Mouse (Mus musculus) brain, embryonic 14.5 days (tissue): ENCODE measurements around the gene Shisa9. TPM values are rescaled to one million over a fixed set of nuclear protein-coding genes. Genes with fewer than 3 reads are reported as not detected.

Experiments
- DNase-seq: peaks from one replicate; pipeline ENCODE4 v3.0.0-alpha.2; 2011; ENCODE audit warnings: low read depth
- CTCF ChIP-seq: fragments of 200-500 bp; IDR thresholded peaks from 2 replicates; pipeline ENCODE4 v1.5.1; 2012; ENCODE audit warnings: inconsistent platforms, mild to moderate bottlenecking, moderate library complexity, borderline replicate concordance; ENCODE audit not compliant: insufficient read depth, insufficient read length; ENCODE audit errors: extremely low read depth
- POLR2A ChIP-seq: fragments of 200-500 bp; IDR thresholded peaks from 2 replicates; pipeline ENCODE4 v1.6.1; 2012; ENCODE audit warnings: mild to moderate bottlenecking, inconsistent platforms, borderline replicate concordance; ENCODE audit not compliant: poor library complexity, insufficient read depth, insufficient read length, severe bottlenecking; ENCODE audit errors: extremely low read depth
- polyA plus RNA-seq: library from polyadenylated mRNA; depleted of rRNA; stranded (reverse); fragments of >200 nt; gene quantifications from 2 replicates; pipeline ENCODE4 v1.2.3, GENCODE M21; 2012

Shisa9 gene
- polyA plus RNA-seq, 1 experiment = 18.3 TPM

DNA sequence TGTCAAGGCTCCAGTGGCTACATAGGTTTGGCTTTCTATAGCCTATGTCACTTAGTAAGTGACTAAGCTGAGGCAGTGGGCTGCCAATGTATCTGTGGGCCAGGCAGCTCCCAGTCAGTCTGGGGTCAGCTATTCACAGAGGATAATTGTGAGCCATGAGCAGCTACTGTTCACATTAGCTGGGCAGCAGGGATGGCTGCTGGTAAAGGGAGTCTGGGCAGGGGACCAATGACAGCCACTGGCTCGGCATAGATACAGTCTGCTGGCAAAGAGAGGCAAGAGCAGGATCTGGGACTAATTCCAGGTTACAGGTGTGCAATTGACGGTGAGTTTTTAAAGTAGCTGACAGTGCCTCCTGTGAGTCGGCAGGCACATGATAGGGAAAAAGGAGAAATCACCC, 145.9 kb downstream of the Shisa9 start:
- DNase-seq = peak; percentile 45
- no peak for TF ChIP-seq POLR2A
- no peak for TF ChIP-seq CTCF

- TF ChIP-seq CTCF (no peak), POLR2A (no peak)
- peak; percentile 83 for DNase-seq
Observed at GRCm38 (mm10) chr16:12146666-12147065, 162.8 kb downstream of the Shisa9 start.

DNA sequence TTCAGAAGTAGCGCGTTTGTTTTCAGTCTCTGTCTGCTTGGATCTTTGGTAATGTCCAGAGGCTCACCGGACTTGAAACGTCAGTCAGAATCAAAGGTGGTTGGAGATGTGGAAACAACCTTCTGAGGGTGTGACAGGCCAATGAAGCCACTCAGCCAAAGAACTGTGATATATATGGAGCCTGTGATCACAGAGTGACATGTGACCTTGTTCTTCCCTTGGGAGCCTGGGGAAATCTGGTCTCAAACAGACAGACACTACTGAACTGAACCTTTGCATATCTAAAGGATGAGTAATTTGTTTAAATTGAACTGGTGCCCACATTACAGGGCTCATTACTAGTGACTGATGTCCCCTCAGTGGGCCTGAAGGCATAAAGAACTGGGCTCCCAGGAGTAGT, 168.1 kb downstream of the Shisa9 start:
- TF ChIP-seq POLR2A (no peak), CTCF (no peak)
- DNase-seq = peak; percentile 53

DNA sequence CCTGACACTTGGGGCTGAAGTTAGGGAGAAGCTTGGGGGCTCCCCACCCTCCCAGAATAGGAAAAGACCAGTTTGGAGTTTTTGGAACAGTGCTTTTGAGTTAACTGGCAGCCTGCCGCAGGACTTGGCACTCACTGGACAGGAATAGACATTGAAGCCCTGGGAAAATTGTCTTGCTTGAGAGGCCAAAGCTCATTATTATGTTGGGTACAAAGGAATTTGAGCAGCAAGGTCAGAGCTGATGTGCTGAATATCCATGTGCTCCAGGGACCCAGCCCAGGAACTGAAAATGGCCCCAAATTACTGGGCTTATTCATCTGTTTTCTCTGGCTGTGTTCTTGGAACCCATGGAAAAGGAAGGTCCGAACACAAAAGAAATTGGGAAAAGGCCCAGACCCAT, 170.6 kb downstream of the Shisa9 start:
- DNase-seq = peak; percentile 86
- TF ChIP-seq POLR2A (no peak), CTCF (no peak)

DNA sequence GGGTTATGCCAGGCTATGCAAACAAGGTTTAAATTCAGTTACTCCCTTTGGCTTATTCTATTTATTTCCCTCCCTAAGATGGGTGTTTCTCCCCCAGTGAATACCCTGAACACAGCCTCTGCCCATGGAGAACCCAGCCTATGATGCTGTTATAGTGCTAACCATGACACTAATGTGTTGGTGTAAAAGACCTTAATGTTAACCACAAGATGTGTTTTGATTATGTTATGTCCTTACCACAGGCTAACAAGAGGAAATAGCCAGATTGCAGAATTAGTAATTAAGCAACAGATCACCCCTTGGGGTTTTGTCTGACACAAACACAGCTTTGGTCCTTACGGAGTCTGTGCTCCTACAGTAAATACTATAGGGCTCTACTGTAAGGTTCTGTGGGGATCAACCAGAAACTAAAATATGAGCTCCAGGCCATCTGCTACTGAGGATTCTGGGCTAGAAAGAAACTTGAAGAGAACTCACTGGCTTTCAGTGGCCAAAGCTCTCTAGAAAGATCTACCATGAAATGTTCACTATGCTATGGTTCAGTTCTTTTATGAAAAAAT, 189.6 kb downstream of the Shisa9 start:
- DNase-seq = peak; percentile 2
- no peak for TF ChIP-seq POLR2A
- TF ChIP-seq CTCF = no peak

DNA sequence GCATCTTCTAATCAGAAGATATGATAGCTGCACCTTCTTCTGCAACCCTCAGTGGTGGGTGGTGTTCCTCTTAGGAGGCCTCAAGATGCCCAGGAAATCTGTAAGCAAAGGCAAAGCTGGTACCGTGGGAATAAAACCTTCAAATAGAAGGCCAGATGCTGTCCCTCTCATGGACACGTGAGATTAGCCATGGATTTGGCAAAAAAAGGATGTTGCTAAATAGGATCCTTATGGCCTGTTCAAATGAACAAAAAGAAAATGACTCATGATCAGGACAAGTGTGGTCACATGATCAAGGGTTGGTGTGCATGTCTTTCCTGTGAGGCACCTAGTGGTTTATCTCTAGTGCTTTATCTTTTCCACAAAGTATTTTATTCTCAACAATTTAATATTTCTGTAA, 194.1 kb downstream of the Shisa9 start:
- no peak for DNase-seq
- TF ChIP-seq POLR2A = no peak
- no peak for TF ChIP-seq CTCF

GRCm38 (mm10) chr16:12189739-12190138, 205.8 kb downstream of the Shisa9 start:
- TF ChIP-seq CTCF (no peak), POLR2A (no peak)
- DNase-seq = no peak

DNA sequence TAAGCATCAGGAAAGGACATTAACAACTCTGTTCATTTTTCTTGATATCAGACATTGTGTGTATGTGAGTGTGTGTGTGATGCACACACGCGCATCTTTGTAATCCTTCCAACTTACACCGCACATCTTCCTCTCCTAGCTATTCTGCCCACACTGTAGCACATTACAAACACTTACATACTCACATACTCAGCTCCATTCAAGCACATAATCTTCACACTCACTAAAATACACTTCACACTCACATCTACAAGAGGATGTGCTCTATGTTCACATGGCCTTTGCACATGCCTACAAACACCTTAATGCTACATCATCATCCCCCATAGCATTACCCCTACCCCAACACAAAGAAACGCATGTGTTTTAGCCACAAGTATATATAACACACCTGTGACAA, 212.9 kb downstream of the Shisa9 start:
- DNase-seq = no peak

GRCm38 (mm10) chr16:12197611-12198010, 213.7 kb downstream of the Shisa9 start:
- no peak for DNase-seq
- TF ChIP-seq POLR2A (no peak), CTCF (no peak)

More for the DNA sequence above, 212.9 kb downstream of the Shisa9 start:
- no peak for TF ChIP-seq POLR2A
- TF ChIP-seq CTCF = no peak

DNA sequence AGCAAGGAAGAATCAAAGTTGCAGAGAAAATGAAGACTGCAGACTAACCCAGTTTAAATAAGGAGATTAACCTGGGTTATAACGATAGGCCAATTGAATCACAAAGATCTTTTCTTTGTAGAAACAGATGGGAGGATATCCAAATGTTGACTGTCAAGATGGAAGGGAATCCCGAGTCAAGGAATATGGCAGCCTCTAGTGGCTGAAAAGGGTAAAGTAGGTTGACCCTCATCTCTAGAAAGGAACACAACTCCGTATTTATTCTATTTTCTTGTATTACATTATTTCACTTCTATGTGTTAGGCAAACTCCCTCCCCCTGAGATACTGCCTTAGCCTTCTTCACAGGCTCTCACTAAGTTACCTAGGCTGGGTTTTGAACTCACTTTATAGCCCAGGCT, 217.3 kb downstream of the Shisa9 start:
- no peak for TF ChIP-seq POLR2A
- peak; percentile 59; the same call in 1 of the 2 replicates for TF ChIP-seq CTCF
- peak; percentile 67 for DNase-seq

DNA sequence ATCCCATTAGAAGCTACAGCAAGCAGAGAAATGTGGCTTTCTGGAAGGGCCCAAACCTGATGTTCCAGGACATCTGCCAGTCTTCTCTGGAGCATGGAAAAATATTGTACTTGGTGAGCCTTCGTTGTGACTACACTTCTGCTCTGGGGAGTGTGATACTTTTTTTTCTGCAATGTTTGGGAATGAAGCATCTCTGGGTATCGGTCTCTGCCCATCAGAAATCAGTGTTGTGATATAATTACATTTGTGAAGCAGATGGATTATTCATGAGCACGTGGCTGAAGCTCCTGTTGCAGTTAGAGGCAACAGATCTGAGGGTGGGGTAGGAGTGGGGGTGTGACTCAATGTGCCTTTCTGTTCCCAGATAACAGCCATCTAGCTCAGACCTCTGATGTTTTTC, 218.2 kb downstream of the Shisa9 start:
- DNase-seq = peak; percentile 26
- no peak for TF ChIP-seq CTCF
- no peak for TF ChIP-seq POLR2A

- no peak for TF ChIP-seq POLR2A
- no peak for TF ChIP-seq CTCF
Observed at GRCm38 (mm10) chr16:12203055-12203454, 219.1 kb downstream of the Shisa9 start.

GRCm38 (mm10) chr16:12204423-12204822, 220.5 kb downstream of the Shisa9 start:
- no peak for DNase-seq
- no peak for TF ChIP-seq CTCF
- no peak for TF ChIP-seq POLR2A

More at GRCm38 (mm10) chr16:12203055-12203454, 219.1 kb downstream of the Shisa9 start:
- no peak for DNase-seq
